Mouse (Mus musculus) spleen, adult 2 months (tissue): ENCODE measurements around the gene Zyg11a.

ENCODE experiments used
- CTCF ChIP-seq: fragments of 200-500 bp; IDR thresholded peaks from 2 replicates; pipeline ENCODE4 v1.5.1; 2011; ENCODE audit warnings: mild to moderate bottlenecking, inconsistent platforms; ENCODE audit not compliant: insufficient read depth, insufficient read length, insufficient replicate concordance; ENCODE audit errors: extremely low read depth
- POLR2A ChIP-seq: fragments of 200-500 bp; IDR thresholded peaks from 2 replicates; pipeline ENCODE4 v1.6.1; 2011; ENCODE audit warnings: low read depth, low read length, inconsistent platforms

DNA sequence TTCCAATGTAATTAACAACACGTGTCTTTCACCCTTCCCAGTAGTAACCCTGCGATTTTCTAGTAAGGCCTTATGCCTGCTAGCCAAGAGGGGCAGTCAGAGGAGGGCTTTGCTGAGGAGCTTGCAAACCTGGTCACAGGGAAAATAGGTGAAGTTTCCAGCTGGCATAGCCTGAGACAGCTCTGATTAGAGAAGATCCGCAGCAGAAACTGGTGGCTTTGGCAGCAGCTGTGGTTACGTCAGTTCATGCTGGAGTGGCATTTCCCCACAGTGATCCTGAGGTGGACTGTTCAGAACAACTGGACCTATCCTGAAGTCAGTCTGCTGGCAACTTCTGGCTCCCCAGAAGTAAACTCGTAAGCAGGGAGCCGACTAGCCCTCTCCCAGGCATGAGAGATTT is 49.8 kb downstream of the Zyg11a start:
- no peak for TF ChIP-seq CTCF
- TF ChIP-seq POLR2A, result no peak
